ENCODE assay signal across 29 mouse cellular contexts in the genomic region with DNA sequence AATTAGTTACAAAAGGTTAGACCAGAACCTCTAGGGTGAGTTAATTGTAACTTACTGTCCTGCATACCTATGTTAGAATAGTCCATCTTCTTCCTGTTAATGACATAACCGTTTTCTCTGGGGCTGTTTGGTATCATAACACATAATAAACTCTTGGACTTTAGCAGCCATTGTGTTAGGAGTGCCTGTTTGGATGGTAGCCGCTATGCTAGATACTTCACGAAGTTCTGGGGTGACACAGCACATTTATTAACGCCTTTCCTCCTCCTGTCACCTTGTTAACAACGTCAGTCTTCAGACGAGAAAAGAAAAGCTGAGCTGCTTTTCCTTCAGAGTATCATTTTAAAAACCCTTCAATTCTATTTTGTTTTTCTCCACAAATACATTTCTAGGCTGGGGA. TPM values are rescaled to one million over a fixed set of nuclear protein-coding genes. Genes with fewer than 3 reads are reported as not detected.
DNase-seq lines count a peak whose midpoint lies in the region; ATAC-seq and TF ChIP-seq lines count a peak whose summit lies in the region.
"Had no signal": no experiment of that assay in that cellular context is flagged by ENCODE, and none has a peak within 500 bp of the region (broad histone marks: within the 10 kb centered on the region; RNA-seq: fewer than 3 reads in every experiment).

No protein-coding gene starts in this region.

- H3K9ac ChIP-seq in liver, embryonic 12.5 days: no peak overlapping the region
- no peak overlapping the region for H3K9ac ChIP-seq in liver, embryonic 15.5 days
- H3K9ac ChIP-seq: forebrain, embryonic 15.5 days; heart, embryonic 12.5 days; hindbrain, embryonic 15.5 days; limb, embryonic 13.5 days; midbrain, embryonic 15.5 days; stomach, embryonic 15.5 days had no signal

- peaks cover 57% of the 10 kb centered on the region for H3K4me1 ChIP-seq in liver, embryonic 12.5 days
- peaks cover 43% of the 10 kb centered on the region for H3K4me1 ChIP-seq in liver, embryonic 15.5 days (replicated peaks)
- no peaks in the 10 kb centered on the region for H3K4me1 ChIP-seq in thymus, adult 2 months (replicated peaks; ENCODE audit: control insufficient read depth, insufficient read depth, low read length)
- H3K4me1 ChIP-seq: forebrain, embryonic 10.5 days; forebrain, embryonic 15.5 days; hindbrain, embryonic 10.5 days; hindbrain, embryonic 15.5 days; midbrain, embryonic 10.5 days; midbrain, embryonic 15.5 days; stomach, embryonic 15.5 days had no signal

- peak; percentile 56; the same call in 1 of the 2 replicates for ATAC-seq in liver, embryonic 12.5 days
- 0 out of 2 replicates have a peak, but pooled peaks have one; percentile 35 for ATAC-seq in liver, embryonic 15.5 days (ENCODE audit: insufficient read depth)
- ATAC-seq: forebrain, embryonic 15.5 days; midbrain, embryonic 15.5 days had no signal

- no peak overlapping the region for H3K4me3 ChIP-seq in liver, embryonic 12.5 days
- no peak overlapping the region for H3K4me3 ChIP-seq in liver, embryonic 15.5 days (replicated peaks)
- no peak overlapping the region for H3K4me3 ChIP-seq in thymus, adult 2 months (ENCODE audit: control insufficient read depth, insufficient read depth, low read length)
- H3K4me3 ChIP-seq: forebrain, embryonic 10.5 days; forebrain, embryonic 15.5 days; heart, adult 2 months; heart, embryonic 12.5 days; hindbrain, embryonic 10.5 days; hindbrain, embryonic 15.5 days; limb, embryonic 13.5 days; midbrain, embryonic 10.5 days; midbrain, embryonic 15.5 days; stomach, embryonic 15.5 days had no signal

- H3K4me2 ChIP-seq in liver, embryonic 12.5 days: no peak overlapping the region
- H3K4me2 ChIP-seq in liver, embryonic 15.5 days: no peak overlapping the region
- H3K4me2 ChIP-seq: forebrain, embryonic 15.5 days; heart, embryonic 12.5 days; hindbrain, embryonic 15.5 days; limb, embryonic 13.5 days; midbrain, embryonic 15.5 days; stomach, embryonic 15.5 days had no signal

- TF ChIP-seq CTCF in thymus, adult 2 months (IDR thresholded peaks at IDR 0.05; ENCODE audit: borderline replicate concordance, control insufficient read depth, extremely low read depth, insufficient read depth, low read length, poor library complexity): no peak

- peak overlapping the region; percentile 72 for H3K27ac ChIP-seq in liver, embryonic 12.5 days
- peak overlapping the region; percentile 15; the same call in 1 of the 2 replicates for H3K27ac ChIP-seq in liver, embryonic 15.5 days (replicated peaks)
- no peak overlapping the region for H3K27ac ChIP-seq in thymus, adult 2 months (ENCODE audit: control insufficient read depth, insufficient read depth, low read length)
- H3K27ac ChIP-seq: forebrain, embryonic 10.5 days; forebrain, embryonic 15.5 days; heart, adult 2 months; hindbrain, embryonic 10.5 days; hindbrain, embryonic 15.5 days; limb, embryonic 13.5 days; macrophage; midbrain, embryonic 10.5 days; midbrain, embryonic 15.5 days; stomach, embryonic 15.5 days had no signal

- WGBS in liver, embryonic 12.5 days (ENCODE audit: insufficient replicate concordance): 49% methylated on average over 6 of the region's 6 CpGs
- 42% methylated on average over 6 of the region's 6 CpGs for WGBS in liver, embryonic 15.5 days (ENCODE audit: insufficient replicate concordance)
- 88% methylated on average over 6 of the region's 6 CpGs for WGBS in thymus, adult 2 months

- peaks cover 25% of the 10 kb centered on the region for H3K36me3 ChIP-seq in liver, embryonic 12.5 days
- H3K36me3 ChIP-seq in liver, embryonic 15.5 days (replicated peaks): peaks cover 29% of the 10 kb centered on the region
- peaks cover 34% of the 10 kb centered on the region for H3K36me3 ChIP-seq in thymus, adult 2 months (ENCODE audit: control insufficient read depth, insufficient read depth, low read length)
- H3K36me3 ChIP-seq: hindbrain, embryonic 15.5 days; limb, embryonic 13.5 days had no signal

- no peak for TF ChIP-seq POLR2A in thymus, adult 2 months (IDR thresholded peaks at IDR 0.05; ENCODE audit: control insufficient read depth, extremely low read depth, insufficient read depth, low read length, poor library complexity)

- no peaks in the 10 kb centered on the region for H3K27me3 ChIP-seq in liver, embryonic 12.5 days (replicated peaks)
- no peaks in the 10 kb centered on the region for H3K27me3 ChIP-seq in liver, embryonic 15.5 days
- no peaks in the 10 kb centered on the region for H3K27me3 ChIP-seq in thymus, adult 2 months (ENCODE audit: control insufficient read depth, insufficient read depth, low read length)
- H3K27me3 ChIP-seq: CH12.LX; forebrain, embryonic 15.5 days; heart, embryonic 12.5 days; hindbrain, embryonic 15.5 days; limb, embryonic 13.5 days; midbrain, embryonic 15.5 days; stomach, embryonic 15.5 days had no signal

- peak; percentile 17 for DNase-seq in heart, adult 11 months
- no peak for DNase-seq in heart, adult 18-20 months
- DNase-seq in liver: no peak
- DNase-seq in thymus, adult 2 months: no peak
- no peak for DNase-seq in thymus, postnatal 14 days
- no peak for DNase-seq in cerebellum, postnatal 36 days
- DNase-seq: adrenal gland, postnatal 10 days; cerebellum, adult 11 months; cerebellum, adult 9-10 months; gastrocnemius, postnatal 25 days; heart, adult 2 months; kidney, postnatal 36 days; lung, adult 2 months; lung, postnatal 10 days; right cerebral cortex, postnatal 25 days; thymus, postnatal 36 days had no signal

- no peaks in the 10 kb centered on the region for H3K9me3 ChIP-seq in liver, embryonic 12.5 days (replicated peaks)
- no peaks in the 10 kb centered on the region for H3K9me3 ChIP-seq in liver, embryonic 15.5 days (replicated peaks)
- H3K9me3 ChIP-seq: forebrain, embryonic 10.5 days; forebrain, embryonic 15.5 days; heart, embryonic 12.5 days; hindbrain, embryonic 10.5 days; hindbrain, embryonic 15.5 days; limb, embryonic 13.5 days; midbrain, embryonic 10.5 days; midbrain, embryonic 15.5 days; stomach, embryonic 15.5 days had no signal

RNA-seq across cellular contexts. Expression of gene Pan3, which starts 59.3 kb away (rescaled TPM):
- 10 to 100 TPM; 21.1 to 34.4 TPM for total RNA-seq in heart, adult 18-20 months (2021)
- polyA plus RNA-seq in liver, embryonic 12.5 days (2016; fragmentation: Nextera tagmentation; extraction: Ambion mirVana): 43.9 and 45.9 TPM in 2 replicates
- 28.7 and 30.0 TPM in 2 replicates for polyA plus RNA-seq in liver, embryonic 15.5 days (2015; fragmentation: Nextera tagmentation; extraction: Ambion mirVana)
- polyA plus RNA-seq in thymus, adult 2 months (2012; rRNA removed): 124 and 152 TPM in 2 replicates
